Mouse (Mus musculus) lung, embryonic 15.5 days (tissue): Measurements from ENCODE around the gene D3Ertd254e. TPM values are rescaled to one million over a fixed set of nuclear protein-coding genes. Genes with fewer than 3 reads are reported as not detected.

Experiments
- ATAC-seq: fragments of 200-750 bp; cut with Nextera tagmentation; 2 replicates; pipeline ENCODE4 v1.8.0; 2017; ENCODE audit warnings: moderate number of reproducible peaks, borderline replicate concordance; ENCODE audit not compliant: low FRiP score, low TSS enrichment; ENCODE audit errors: extremely low read depth
- H3K27ac ChIP-seq: fragments of 300-500 bp; sonication (generic); 2 replicates; pipeline ENCODE4 v1.5.1; 2015; ENCODE audit warnings: moderate library complexity, mild to moderate bottlenecking, inconsistent platforms
- H3K27me3 ChIP-seq: fragments of 300-500 bp; sonication (generic); 2 replicates; pipeline ENCODE4 v1.6.1; 2015; ENCODE audit warnings: inconsistent platforms
- H3K36me3 ChIP-seq: fragments of 300-500 bp; sonication (generic); 2 replicates; pipeline ENCODE4 v1.6.1; 2015; ENCODE audit warnings: inconsistent platforms
- H3K4me1 ChIP-seq: fragments of 300-500 bp; sonication (generic); 2 replicates; pipeline ENCODE4 v1.6.1; 2015; ENCODE audit warnings: inconsistent platforms
- H3K4me2 ChIP-seq: fragments of 300-500 bp; sonication (generic); 2 replicates; pipeline ENCODE4 v1.6.1; 2015; ENCODE audit warnings: inconsistent platforms, mild to moderate bottlenecking, moderate library complexity
- H3K4me3 ChIP-seq: fragments of 300-500 bp; sonication (generic); 2 replicates; pipeline ENCODE4 v1.5.1; 2015; ENCODE audit warnings: mild to moderate bottlenecking, inconsistent platforms
- H3K9ac ChIP-seq: fragments of 300-500 bp; sonication (generic); 2 replicates; pipeline ENCODE4 v1.6.1; 2015; ENCODE audit warnings: inconsistent platforms
- H3K9me3 ChIP-seq: fragments of 300-500 bp; sonication (generic); 2 replicates; pipeline ENCODE4 v1.6.1; 2016; ENCODE audit warnings: inconsistent platforms
- WGBS: fragments of 180-500 bp; shearing (Covaris S2); methylation state at CpG from one replicate; pipeline ENCODE4 v1.1.7; 2015; 5-methylcytosine and 5-hydroxymethylcytosine counted together
- polyA plus RNA-seq: library from polyadenylated mRNA; unstranded; fragments of >200 nt; fragmentation: Nextera tagmentation; extraction: Ambion mirVana; gene quantifications from 2 replicates; pipeline ENCODE4 v1.2.1, GENCODE M21; 2015

Gene D3Ertd254e
- polyA plus RNA-seq, 1 experiment from 2014 or later = 7.9 TPM

- no peak for ATAC-seq
- Histone ChIP-seq H3K27ac (no peak overlapping the region), H3K4me3 (no peak overlapping the region), H3K4me2 (no peak overlapping the region), H3K27me3 (no peaks in the 10 kb centered on the region), H3K4me1 (no peaks in the 10 kb centered on the region), H3K36me3 (no peaks in the 10 kb centered on the region), H3K9me3 (no peaks in the 10 kb centered on the region), H3K9ac (no peak overlapping the region)
- WGBS = 79% methylated on average over 2 of the region's 2 CpGs
Observed at GRCm38 (mm10) chr3:36173761-36174160, 22.9 kb downstream of the D3Ertd254e start.

- H3K27me3 ChIP-seq = no peaks in the 10 kb centered on the region
- WGBS = 10% methylated on average over 4 of the region's 4 CpGs
- no peak overlapping the region for H3K27ac ChIP-seq
- H3K4me2 ChIP-seq = no peak overlapping the region
- no peaks in the 10 kb centered on the region for H3K36me3 ChIP-seq
- no peaks in the 10 kb centered on the region for H3K4me1 ChIP-seq
- no peaks in the 10 kb centered on the region for H3K9me3 ChIP-seq
- no peak overlapping the region for H3K9ac ChIP-seq
- H3K4me3 ChIP-seq = no peak overlapping the region
- ATAC-seq = no peak
Observed at GRCm38 (mm10) chr3:36181519-36181918, 30.7 kb downstream of the D3Ertd254e start.

- Histone ChIP-seq H3K36me3 (no peaks in the 10 kb centered on the region), H3K4me2 (no peak overlapping the region), H3K4me1 (no peaks in the 10 kb centered on the region), H3K27ac (no peak overlapping the region), H3K27me3 (no peaks in the 10 kb centered on the region), H3K4me3 (no peak overlapping the region), H3K9ac (no peak overlapping the region), H3K9me3 (no peaks in the 10 kb centered on the region)
- 77% methylated on average over 4 of the region's 4 CpGs for WGBS
- ATAC-seq = no peak
Observed at GRCm38 (mm10) chr3:36186510-36186909, 35.7 kb downstream of the D3Ertd254e start.

- Histone ChIP-seq H3K4me1 (no peaks in the 10 kb centered on the region), H3K9ac (no peak overlapping the region), H3K27me3 (no peaks in the 10 kb centered on the region), H3K9me3 (no peaks in the 10 kb centered on the region), H3K4me2 (no peak overlapping the region), H3K36me3 (no peaks in the 10 kb centered on the region), H3K4me3 (no peak overlapping the region), H3K27ac (no peak overlapping the region)
- WGBS = 77% methylated on average over 8 of the region's 8 CpGs
- ATAC-seq = no peak
Observed at GRCm38 (mm10) chr3:36189243-36189642, 38.4 kb downstream of the D3Ertd254e start.

DNA sequence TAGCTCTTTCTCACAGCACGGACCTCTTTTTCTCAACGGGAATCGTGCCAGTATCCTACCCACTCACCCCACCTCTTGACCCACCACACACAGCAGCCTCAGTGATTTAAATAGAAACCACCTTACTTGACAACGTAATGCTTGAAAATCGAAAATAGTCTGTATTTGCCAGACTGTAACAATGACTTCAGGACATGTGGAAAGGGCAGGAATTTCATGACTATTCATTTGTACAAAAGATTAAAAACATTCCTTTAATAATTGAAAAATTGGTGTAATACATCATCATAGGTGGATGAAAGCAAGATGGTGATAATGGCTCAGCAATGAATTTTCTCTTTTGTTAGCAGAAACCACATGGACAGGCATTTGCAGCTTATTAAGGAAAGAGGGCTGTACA, 50.3 kb downstream of the D3Ertd254e start:
- Histone ChIP-seq H3K9me3 (no peaks in the 10 kb centered on the region), H3K9ac (no peak overlapping the region), H3K36me3 (no peaks in the 10 kb centered on the region), H3K4me2 (no peak overlapping the region), H3K27ac (no peak overlapping the region), H3K4me3 (no peak overlapping the region), H3K4me1 (no peaks in the 10 kb centered on the region), H3K27me3 (no peaks in the 10 kb centered on the region)
- ATAC-seq = no peak
- 56% methylated on average over 5 of the region's 5 CpGs for WGBS

DNA sequence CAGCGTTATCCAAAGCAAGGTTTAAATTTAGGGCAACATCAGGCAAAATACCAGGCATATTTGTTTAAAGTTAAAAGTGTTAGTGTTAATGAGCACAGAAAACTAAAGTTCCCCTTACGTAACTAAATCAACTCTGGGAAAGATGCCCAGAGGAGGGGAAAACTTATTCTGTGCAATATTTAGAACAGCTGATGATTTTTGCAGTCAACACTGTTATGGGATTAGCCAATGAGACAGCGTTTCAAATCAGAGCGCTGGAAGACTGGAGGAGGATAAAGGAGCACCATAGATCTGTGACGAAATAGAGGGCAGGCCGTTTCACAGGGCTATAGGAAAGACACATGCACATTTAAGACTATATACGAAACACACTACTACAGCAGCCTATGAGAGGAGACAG, 52.1 kb downstream of the D3Ertd254e start:
- H3K27me3 ChIP-seq = no peaks in the 10 kb centered on the region
- H3K36me3 ChIP-seq = no peaks in the 10 kb centered on the region
- no peak overlapping the region for H3K4me2 ChIP-seq
- no peak overlapping the region for H3K27ac ChIP-seq
- no peaks in the 10 kb centered on the region for H3K9me3 ChIP-seq
- WGBS = 37% methylated on average over 7 of the region's 7 CpGs
- no peaks in the 10 kb centered on the region for H3K4me1 ChIP-seq
- no peak overlapping the region for H3K4me3 ChIP-seq
- peak; percentile 84; the same call in 1 of the 2 replicates for ATAC-seq
- no peak overlapping the region for H3K9ac ChIP-seq

- H3K27me3 ChIP-seq = no peaks in the 10 kb centered on the region
- no peak overlapping the region for H3K9ac ChIP-seq
- WGBS = 70% methylated on average over 19 of the region's 19 CpGs
- H3K9me3 ChIP-seq = no peaks in the 10 kb centered on the region
- no peaks in the 10 kb centered on the region for H3K36me3 ChIP-seq
- no peak overlapping the region for H3K4me3 ChIP-seq
- H3K4me1 ChIP-seq = 0 out of 2 replicates have a peak, but pooled peaks cover 8% of the 10 kb centered on the region
- no peak overlapping the region for H3K27ac ChIP-seq
- H3K4me2 ChIP-seq = no peak overlapping the region
- no peak for ATAC-seq
Observed at GRCm38 (mm10) chr3:36207520-36208264, 56.9 kb downstream of the D3Ertd254e start.

- ATAC-seq = peak; percentile 59; the same call in 1 of the 2 replicates
- Histone ChIP-seq H3K4me3 (no peak overlapping the region), H3K9ac (no peak overlapping the region), H3K4me1 (0 out of 2 replicates have a peak, but pooled peaks cover 8% of the 10 kb centered on the region), H3K9me3 (no peaks in the 10 kb centered on the region), H3K27ac (no peak overlapping the region), H3K36me3 (no peaks in the 10 kb centered on the region), H3K4me2 (no peak overlapping the region), H3K27me3 (no peaks in the 10 kb centered on the region)
- 38% methylated on average over 11 of the region's 11 CpGs for WGBS
Observed at GRCm38 (mm10) chr3:36209776-36210555, 59.1 kb downstream of the D3Ertd254e start.

DNA sequence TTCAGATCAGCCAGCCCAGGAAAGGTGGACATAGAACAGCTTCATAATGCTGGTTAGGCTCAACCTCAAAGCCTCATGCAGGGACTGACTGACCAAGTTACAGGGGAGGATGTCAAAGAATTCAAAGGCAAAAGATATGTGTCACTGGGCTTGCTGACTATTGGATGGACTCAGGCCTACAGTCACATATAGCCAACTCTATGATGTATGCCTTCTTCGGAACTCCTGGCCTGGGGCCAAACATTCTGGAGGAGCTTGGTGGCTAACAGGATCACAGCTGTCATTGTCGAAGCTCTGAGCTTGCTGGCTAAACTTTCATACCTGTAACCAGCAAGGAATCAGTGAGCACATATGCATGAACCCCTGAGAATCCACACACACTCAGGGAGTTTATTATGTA, 60.1 kb downstream of the D3Ertd254e start:
- 24% methylated on average over 2 of the region's 2 CpGs for WGBS
- Histone ChIP-seq H3K4me1 (0 out of 2 replicates have a peak, but pooled peaks cover 8% of the 10 kb centered on the region), H3K27ac (no peak overlapping the region), H3K27me3 (no peaks in the 10 kb centered on the region), H3K9me3 (no peaks in the 10 kb centered on the region), H3K4me3 (no peak overlapping the region), H3K4me2 (no peak overlapping the region), H3K9ac (no peak overlapping the region), H3K36me3 (no peaks in the 10 kb centered on the region)
- ATAC-seq = peak; percentile 70

- 67% methylated on average over 4 of the region's 4 CpGs for WGBS
- Histone ChIP-seq H3K9me3 (no peaks in the 10 kb centered on the region), H3K4me3 (no peak overlapping the region), H3K9ac (no peak overlapping the region), H3K27ac (no peak overlapping the region), H3K4me2 (no peak overlapping the region), H3K36me3 (no peaks in the 10 kb centered on the region), H3K4me1 (0 out of 2 replicates have a peak, but pooled peaks cover 8% of the 10 kb centered on the region), H3K27me3 (no peaks in the 10 kb centered on the region)
- ATAC-seq = no peak
Observed at GRCm38 (mm10) chr3:36212758-36213157, 61.9 kb downstream of the D3Ertd254e start.
